Mouse (Mus musculus) forebrain, embryonic 11.5 days (tissue): Measurements from ENCODE around the gene Hmmr. TPM values are rescaled to one million over a fixed set of nuclear protein-coding genes. Genes with fewer than 3 reads are reported as not detected.
A peak's percentile ranks its signal among the peaks of the same experiment; 100 is the strongest.
"Not testable (repeated sequence)": the region's sequence is repeated elsewhere in the genome, so short reads cannot be mapped to it uniquely, and the experiment has no call there.

Experiments
- ATAC-seq: fragments of 200-750 bp; cut with Nextera tagmentation; replicated peaks from 2 replicates; pipeline ENCODE4 v1.8.0; 2017; ENCODE audit warnings: moderate TSS enrichment; ENCODE audit not compliant: low FRiP score
- DNase-seq: peaks from one replicate; pipeline ENCODE4 v3.0.0-alpha.2; 2017; ENCODE audit warnings: low spot score
- H3K27ac ChIP-seq: fragments of 300-500 bp; sonication (generic); 2 replicates; pipeline ENCODE4 v1.5.1; 2014; ENCODE audit warnings: low read depth, low read length
- H3K27me3 ChIP-seq: fragments of 300-500 bp; sonication (generic); 2 replicates; pipeline ENCODE4 v1.6.1; 2014; ENCODE audit warnings: mild to moderate bottlenecking, low read length, mixed read lengths; ENCODE audit not compliant: control insufficient read depth, insufficient read depth
- H3K36me3 ChIP-seq: fragments of 300-500 bp; sonication (generic); 2 replicates; pipeline ENCODE4 v1.6.1; 2014; ENCODE audit warnings: mild to moderate bottlenecking, low read length, moderate library complexity, mixed read lengths; ENCODE audit not compliant: control insufficient read depth, insufficient read depth
- H3K4me1 ChIP-seq: fragments of 300-500 bp; sonication (generic); replicated peaks from 2 replicates; pipeline ENCODE4 v1.6.1; 2014; ENCODE audit warnings: low read length, mixed read lengths; ENCODE audit not compliant: control insufficient read depth, insufficient read depth
- H3K4me2 ChIP-seq: fragments of 300-500 bp; sonication (generic); 2 replicates; pipeline ENCODE4 v1.6.1; 2014; ENCODE audit warnings: low read depth, mild to moderate bottlenecking, low read length, moderate library complexity, mixed read lengths; ENCODE audit not compliant: severe bottlenecking
- H3K4me3 ChIP-seq: fragments of 300-500 bp; sonication (generic); 2 replicates; pipeline ENCODE4 v1.5.1; 2014; ENCODE audit warnings: low read depth, low read length
- H3K9ac ChIP-seq: fragments of 300-500 bp; sonication (generic); 2 replicates; pipeline ENCODE4 v1.6.1; 2014; ENCODE audit warnings: low read length
- H3K9me3 ChIP-seq: fragments of 300-500 bp; sonication (generic); 2 replicates; pipeline ENCODE4 v1.6.1; 2016; ENCODE audit warnings: low read length, mixed read lengths; ENCODE audit not compliant: control insufficient read depth
- WGBS: fragments of 180-500 bp; shearing (Covaris S2); extraction: QIAGEN DNeasy Blood & Tissue Kit; methylation state at CpG from one replicate; pipeline ENCODE4 v1.1.7; 2014; 5-methylcytosine and 5-hydroxymethylcytosine counted together
- polyA plus RNA-seq: library from polyadenylated mRNA; unstranded; fragments of >200 nt; fragmentation: Nextera tagmentation; extraction: Ambion mirVana; gene quantifications from 2 replicates; pipeline ENCODE4 v1.2.1, GENCODE M21; 2014

Gene Hmmr
- polyA plus RNA-seq, 1 experiment from 2014 or later: 75.9 TPM

- no peak for DNase-seq
- no peak overlapping the region for H3K4me2 ChIP-seq
- no peaks in the 10 kb centered on the region for H3K4me1 ChIP-seq
- no peak overlapping the region for H3K9ac ChIP-seq
- H3K9me3 ChIP-seq: no peaks in the 10 kb centered on the region
- no peak overlapping the region for H3K27ac ChIP-seq
- H3K4me3 ChIP-seq: no peak overlapping the region
- H3K36me3 ChIP-seq: peaks cover 27% of the 10 kb centered on the region
- H3K27me3 ChIP-seq: no peaks in the 10 kb centered on the region
- no peak for ATAC-seq
Measured at GRCm38 (mm10) chr11:40718324-40718723, 14.9 kb downstream of the Hmmr start.

GRCm38 (mm10) chr11:40715524-40715923 lies 17.7 kb downstream of the Hmmr start:
- no peak for ATAC-seq
- 92% methylated on average over 5 of the region's 5 CpGs for WGBS
- no peak overlapping the region for H3K9ac ChIP-seq

GRCm38 (mm10) chr11:40713858-40714257 lies 19.4 kb downstream of the Hmmr start:
- no peak overlapping the region for H3K4me2 ChIP-seq
- no peaks in the 10 kb centered on the region for H3K9me3 ChIP-seq
- no peak overlapping the region for H3K27ac ChIP-seq
- ATAC-seq (no peak), DNase-seq (no peak)
- peaks cover 21% of the 10 kb centered on the region for H3K36me3 ChIP-seq
- WGBS: 91% methylated on average over 8 of the region's 8 CpGs
- no peak overlapping the region for H3K9ac ChIP-seq
- no peaks in the 10 kb centered on the region for H3K4me1 ChIP-seq
- no peak overlapping the region for H3K4me3 ChIP-seq
- no peaks in the 10 kb centered on the region for H3K27me3 ChIP-seq

More at GRCm38 (mm10) chr11:40715524-40715923, 17.7 kb downstream of the Hmmr start:
- Histone ChIP-seq H3K4me2 (no peak overlapping the region), H3K27ac (no peak overlapping the region), H3K4me3 (no peak overlapping the region), H3K4me1 (no peaks in the 10 kb centered on the region), H3K36me3 (peaks cover 20% of the 10 kb centered on the region), H3K27me3 (no peaks in the 10 kb centered on the region), H3K9me3 (no peaks in the 10 kb centered on the region)
- no peak for DNase-seq

- not testable (repeated sequence) for H3K4me2 ChIP-seq, H3K4me3 ChIP-seq, H3K27me3 ChIP-seq, DNase-seq, ATAC-seq, H3K9ac ChIP-seq, H3K27ac ChIP-seq, H3K9me3 ChIP-seq, H3K4me1 ChIP-seq
- WGBS: 88% methylated on average over 6 of the region's 6 CpGs
- H3K36me3 ChIP-seq: peaks cover 20% of the 10 kb centered on the region
Measured at GRCm38 (mm10) chr11:40709899-40710298, 23.3 kb downstream of the Hmmr start.

- H3K27me3 ChIP-seq: no peaks in the 10 kb centered on the region
- peaks cover 6% of the 10 kb centered on the region; the same call in 1 of the 2 replicates for H3K4me1 ChIP-seq
- DNase-seq (no peak), ATAC-seq (no peak)
- WGBS: 91% methylated on average over 9 of the region's 9 CpGs
- H3K36me3 ChIP-seq: peaks cover 3% of the 10 kb centered on the region; the same call in 1 of the 2 replicates
- no peaks in the 10 kb centered on the region; the same call in 1 of the 2 replicates for H3K9me3 ChIP-seq
- H3K4me2 ChIP-seq: peak within 1 kb of the TSS; percentile 62
- peak within 1 kb of the TSS; percentile 80 for H3K4me3 ChIP-seq
- H3K9ac ChIP-seq: peak within 1 kb of the TSS; percentile 87
- peak within 1 kb of the TSS; percentile 93 for H3K27ac ChIP-seq
Measured at GRCm38 (mm10) chr11:40695103-40695502, 38.1 kb downstream of the Hmmr start, which contains the start of gene Mat2b. TSS of gene Mat2b (minus strand) at chr11:40695203.

GRCm38 (mm10) chr11:40694311-40695087 lies 38.7 kb downstream of the Hmmr start:
- peak; percentile 49 for ATAC-seq
- Histone ChIP-seq H3K9ac (peak overlapping the region; percentile 87), H3K27ac (peak overlapping the region; percentile 93), H3K9me3 (no peaks in the 10 kb centered on the region), H3K4me2 (peak overlapping the region; percentile 62), H3K4me1 (peaks cover 6% of the 10 kb centered on the region; the same call in 1 of the 2 replicates), H3K4me3 (peak overlapping the region; percentile 80), H3K27me3 (no peaks in the 10 kb centered on the region), H3K36me3 (no peaks in the 10 kb centered on the region)
- under 1% methylated on average over 31 of the region's 31 CpGs for WGBS
- DNase-seq: peak; percentile 77

- Histone ChIP-seq H3K4me3 (peak overlapping the region; percentile 80), H3K4me2 (peak overlapping the region; percentile 62), H3K9ac (peak overlapping the region; percentile 59), H3K36me3 (no peaks in the 10 kb centered on the region), H3K9me3 (no peaks in the 10 kb centered on the region), H3K27me3 (no peaks in the 10 kb centered on the region), H3K27ac (peak overlapping the region; percentile 93), H3K4me1 (peaks cover 6% of the 10 kb centered on the region; the same call in 1 of the 2 replicates)
- DNase-seq (peak; percentile 78), ATAC-seq (peak; percentile 10)
- under 1% methylated on average over 16 of the region's 16 CpGs for WGBS
Measured at GRCm38 (mm10) chr11:40693366-40693951, 39.8 kb downstream of the Hmmr start.

GRCm38 (mm10) chr11:40692511-40693365 lies 40.5 kb downstream of the Hmmr start:
- Histone ChIP-seq H3K27ac (peak overlapping the region; percentile 93), H3K9me3 (no peaks in the 10 kb centered on the region), H3K36me3 (no peaks in the 10 kb centered on the region), H3K4me3 (peak overlapping the region; percentile 80), H3K9ac (peak overlapping the region; percentile 68), H3K4me1 (peaks cover 6% of the 10 kb centered on the region; the same call in 1 of the 2 replicates), H3K4me2 (peak overlapping the region; percentile 62), H3K27me3 (no peaks in the 10 kb centered on the region)
- WGBS: under 1% methylated on average over 36 of the region's 36 CpGs
- DNase-seq (peak; percentile 96), ATAC-seq (peak; percentile 95)
